Mouse (Mus musculus) myocyte (in vitro differentiated cells): Measurements from ENCODE around the gene Mvb12b.

ENCODE experiments used
- CEBPB ChIP-seq: IDR thresholded peaks from 2 replicates; pipeline ENCODE4 v1.6.1; 2011; ENCODE audit warnings: mild to moderate bottlenecking, moderate library complexity; ENCODE audit not compliant: poor library complexity, insufficient read depth, severe bottlenecking
- E2F4 ChIP-seq: IDR thresholded peaks from one replicate; pipeline ENCODE4 v1.6.1; 2011; ENCODE audit warnings: mild to moderate bottlenecking, control low read depth, moderate library complexity; ENCODE audit not compliant: insufficient read depth
- MAX ChIP-seq: IDR thresholded peaks from one replicate; pipeline ENCODE4 v1.6.1; 2011; ENCODE audit warnings: low read depth, mild to moderate bottlenecking, control low read depth
- MYOD1 ChIP-seq, 3 experiments: IDR thresholded peaks; one replicate each; pipeline ENCODE4 v1.6.1; 2011; ENCODE audit warnings: control low read depth in 2 of 3, low read depth in 2 of 3, mild to moderate bottlenecking in 2 of 3, moderate library complexity in 1 of 3; ENCODE audit not compliant: insufficient read length in 2 of 3, control insufficient read depth in 1 of 3
- MYOG ChIP-seq, 3 experiments: IDR thresholded peaks; one replicate each; pipeline ENCODE4 v1.6.1; 2011; ENCODE audit warnings: control low read depth in 2 of 3, low read depth in 2 of 3, mild to moderate bottlenecking in 2 of 3; ENCODE audit not compliant: insufficient read length in 2 of 3, control insufficient read depth in 1 of 3, insufficient read depth in 1 of 3
- POLR2A ChIP-seq: IDR thresholded peaks from one replicate; pipeline ENCODE4 v1.6.1; 2011; ENCODE audit warnings: low read depth, mild to moderate bottlenecking, control low read depth, moderate library complexity; ENCODE audit not compliant: insufficient read length
- POLR2AphosphoS2 ChIP-seq: IDR thresholded peaks from one replicate; pipeline ENCODE4 v1.6.1; 2011; ENCODE audit warnings: low read depth, control low read depth; ENCODE audit not compliant: insufficient read length
- REST ChIP-seq: IDR thresholded peaks from one replicate; pipeline ENCODE4 v1.6.1; 2011; ENCODE audit warnings: mild to moderate bottlenecking, control low read depth, moderate library complexity; ENCODE audit not compliant: insufficient read depth, insufficient read length
- TCF12 ChIP-seq: IDR thresholded peaks from one replicate; pipeline ENCODE4 v1.6.1; 2011; ENCODE audit warnings: mild to moderate bottlenecking, control low read depth; ENCODE audit not compliant: poor library complexity, insufficient read depth, severe bottlenecking
- TCF3 ChIP-seq: IDR thresholded peaks from one replicate; pipeline ENCODE4 v1.6.1; 2011; ENCODE audit warnings: low read depth, control low read depth; ENCODE audit not compliant: insufficient read length
- USF1 ChIP-seq: IDR thresholded peaks from one replicate; pipeline ENCODE4 v1.6.1; 2011; ENCODE audit warnings: low read depth, mild to moderate bottlenecking, control low read depth, moderate library complexity

GRCm38 (mm10) chr2:33803717-33804214, 84.0 kb downstream of the Mvb12b start:
- TF ChIP-seq TCF12 (no peak), POLR2A (no peak), MAX (no peak), MYOG (IDR thresholded peaks at IDR 0.05; ENCODE audit: control insufficient read depth in 1 of 3, insufficient read depth in 1 of 3, insufficient read length in 2 of 3, low read depth in 2 of 3) (no peak), CEBPB (no peak), E2F4 (no peak), POLR2AphosphoS2 (no peak), MYOD1 (IDR thresholded peaks at IDR 0.05; ENCODE audit: control insufficient read depth in 1 of 3, insufficient read length in 2 of 3, low read depth in 2 of 3) (no peak), REST (no peak), USF1 (no peak), TCF3 (no peak)
